In the genomic region with DNA sequence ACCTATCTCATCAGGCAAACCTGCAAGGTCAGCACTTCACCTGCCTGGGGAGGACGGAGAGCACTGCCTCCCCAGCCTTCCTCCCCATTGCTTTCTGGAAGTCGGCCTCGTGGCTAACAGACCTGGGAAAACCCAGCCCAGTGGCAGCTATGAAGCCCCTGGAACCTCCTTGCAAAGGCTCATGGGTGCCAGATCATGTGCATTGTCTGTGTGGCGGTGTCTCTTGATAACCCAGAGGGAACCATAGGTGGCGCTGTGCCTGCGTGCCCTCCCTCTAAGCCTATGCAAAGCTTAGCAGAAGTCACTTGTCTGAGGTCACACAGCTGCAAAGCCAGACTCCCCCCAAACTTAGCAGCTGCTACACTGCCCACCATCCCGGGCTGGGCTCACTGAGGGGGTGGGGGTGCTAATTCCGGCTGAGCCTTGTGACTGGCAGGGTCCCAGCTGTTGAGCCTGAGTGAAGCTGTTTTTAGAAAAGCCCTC, we compare ENCODE assay signal across 8 mouse cellular contexts. TPM values are rescaled to one million over a fixed set of nuclear protein-coding genes. Genes with fewer than 3 reads are reported as not detected.
DNase-seq lines count a peak whose midpoint lies in the region; ATAC-seq lines count a peak whose summit lies in the region.

No protein-coding gene starts in this region.

- H3K9me3 ChIP-seq in forebrain, embryonic 14.5 days (replicated peaks; ENCODE audit: control insufficient read depth, low read length) = no peaks in the 10 kb centered on the region
- no peaks in the 10 kb centered on the region for H3K9me3 ChIP-seq in neural tube, embryonic 14.5 days (ENCODE audit: control insufficient read depth, low read length)

- ATAC-seq in forebrain, embryonic 14.5 days = peak; percentile 64
- ATAC-seq in neural tube, embryonic 14.5 days (ENCODE audit: low read depth) = peak; percentile 41; the same call in 1 of the 2 replicates

- peak; percentile 88 for DNase-seq in CD4-positive, CD25-positive, alpha-beta regulatory T cell, adult 2 months (ENCODE audit: low read depth, low spot score)
- DNase-seq in adrenal gland, postnatal 10 days = peak; percentile 80
- DNase-seq in forebrain, embryonic 14.5 days (ENCODE audit: low spot score) = peak; percentile 71
- DNase-seq in heart, postnatal 14 days = peak; percentile 72 to 79
- peak; percentile 27 to 72 for DNase-seq in layer of hippocampus, adult 18-20 months (ENCODE audit: low spot score in 2 of 2)
- DNase-seq in lung, adult 18-20 months = peak; percentile 72 to 73
- DNase-seq in thymus, postnatal 0 days (ENCODE audit: low spot score) = peak; percentile 95

- intact Hi-C loops in heart, postnatal 14 days (cut with DNase I) = no loop called here

- WGBS in forebrain, embryonic 14.5 days = 11% methylated on average over 8 of the region's 8 CpGs
- 14% methylated on average over 8 of the region's 8 CpGs for WGBS in neural tube, embryonic 14.5 days

- peaks cover 19% of the 10 kb centered on the region for H3K27me3 ChIP-seq in forebrain, embryonic 14.5 days (replicated peaks; ENCODE audit: control insufficient read depth, insufficient read depth, low read length)
- H3K27me3 ChIP-seq in neural tube, embryonic 14.5 days (ENCODE audit: control insufficient read depth, insufficient read depth, low read length) = peaks cover 8% of the 10 kb centered on the region; the same call in 1 of the 2 replicates

- no peak overlapping the region for H3K9ac ChIP-seq in forebrain, embryonic 14.5 days (ENCODE audit: low read length)
- no peak overlapping the region for H3K9ac ChIP-seq in neural tube, embryonic 14.5 days (replicated peaks; ENCODE audit: low read depth, low read length)

- H3K27ac ChIP-seq in forebrain, embryonic 14.5 days (ENCODE audit: low read depth, low read length) = no peak overlapping the region
- H3K27ac ChIP-seq in neural tube, embryonic 14.5 days (ENCODE audit: low read depth, low read length) = no peak overlapping the region

- no peak overlapping the region for H3K4me2 ChIP-seq in forebrain, embryonic 14.5 days (ENCODE audit: low read length)
- no peak overlapping the region for H3K4me2 ChIP-seq in neural tube, embryonic 14.5 days (ENCODE audit: low read depth, low read length)

- H3K4me3 ChIP-seq in forebrain, embryonic 14.5 days (ENCODE audit: low read depth, low read length) = no peak overlapping the region
- no peak overlapping the region for H3K4me3 ChIP-seq in neural tube, embryonic 14.5 days (ENCODE audit: low read depth, low read length)

- H3K4me1 ChIP-seq in forebrain, embryonic 14.5 days (ENCODE audit: control insufficient read depth, insufficient read depth, low read length) = peaks cover 8% of the 10 kb centered on the region; the same call in 1 of the 2 replicates
- H3K4me1 ChIP-seq in neural tube, embryonic 14.5 days (ENCODE audit: control insufficient read depth, insufficient read depth, low read length) = no peaks in the 10 kb centered on the region

- no peaks in the 10 kb centered on the region for H3K36me3 ChIP-seq in forebrain, embryonic 14.5 days (ENCODE audit: control insufficient read depth, insufficient read depth, low read length)
- H3K36me3 ChIP-seq in neural tube, embryonic 14.5 days (ENCODE audit: control insufficient read depth, insufficient read depth, low read length) = no peaks in the 10 kb centered on the region

RNA-seq across cellular contexts. Expression of gene Adssl1, which starts 1.9 kb away (rescaled TPM):
- 10 to 100 TPM; 42.9 to 72.4 TPM for total RNA-seq in adrenal gland, postnatal 10 days (2021)
- polyA plus RNA-seq in forebrain, embryonic 14.5 days (2014; fragmentation: Nextera tagmentation; extraction: Ambion mirVana) = 2.0 and 2.1 TPM in 2 replicates
- total RNA-seq in heart, postnatal 14 days (2021) = 100 to 1,000 TPM; 119 to 129 TPM
- total RNA-seq in layer of hippocampus, adult 18-20 months (2021) = 10 to 100 TPM; 14.3 to 15.7 TPM
- 2.7 and 3.4 TPM in 2 replicates for polyA plus RNA-seq in neural tube, embryonic 14.5 days (2014; fragmentation: Nextera tagmentation; extraction: Ambion mirVana)
- 10.1 and 10.6 TPM in 2 replicates for polyA plus RNA-seq in thymus, postnatal 0 days (2015; fragmentation: Nextera tagmentation; extraction: Ambion mirVana)

RNA-seq across cellular contexts. Expression of gene Siva1, which starts 26.5 kb away (rescaled TPM):
- 10 to 100 TPM; 35.9 to 46.7 TPM for total RNA-seq in adrenal gland, postnatal 10 days (2021)
- polyA plus RNA-seq in forebrain, embryonic 14.5 days (2014; fragmentation: Nextera tagmentation; extraction: Ambion mirVana) = 94.1 and 155 TPM in 2 replicates
- 10 to 100 TPM; 25.4 to 30.9 TPM for total RNA-seq in heart, postnatal 14 days (2021)
- total RNA-seq in layer of hippocampus, adult 18-20 months (2021) = 10 to 100 TPM; 23.4 TPM
- polyA plus RNA-seq in neural tube, embryonic 14.5 days (2014; fragmentation: Nextera tagmentation; extraction: Ambion mirVana) = 44.7 and 46.8 TPM in 2 replicates
- 174 and 203 TPM in 2 replicates for polyA plus RNA-seq in thymus, postnatal 0 days (2015; fragmentation: Nextera tagmentation; extraction: Ambion mirVana)

RNA-seq across cellular contexts. Expression of gene Inf2, which starts 29.4 kb away (rescaled TPM):
- 10 to 100 TPM; 21.7 to 25.4 TPM for total RNA-seq in adrenal gland, postnatal 10 days (2021)
- 2.6 and 2.9 TPM in 2 replicates for polyA plus RNA-seq in forebrain, embryonic 14.5 days (2014; fragmentation: Nextera tagmentation; extraction: Ambion mirVana)
- 10 to 100 TPM; 19.8 to 21.5 TPM for total RNA-seq in heart, postnatal 14 days (2021)
- 100 to 1,000 TPM; 105 to 111 TPM for total RNA-seq in layer of hippocampus, adult 18-20 months (2021)
- polyA plus RNA-seq in neural tube, embryonic 14.5 days (2014; fragmentation: Nextera tagmentation; extraction: Ambion mirVana) = 0.20 and 2.1 TPM in 2 replicates
- 2.2 and 3.1 TPM in 2 replicates for polyA plus RNA-seq in thymus, postnatal 0 days (2015; fragmentation: Nextera tagmentation; extraction: Ambion mirVana)

RNA-seq across cellular contexts. Expression of gene Akt1, which starts 56.7 kb away (rescaled TPM):
- 100 to 1,000 TPM; 210 to 252 TPM for total RNA-seq in adrenal gland, postnatal 10 days (2021)
- 61.7 and 65.4 TPM in 2 replicates for polyA plus RNA-seq in forebrain, embryonic 14.5 days (2014; fragmentation: Nextera tagmentation; extraction: Ambion mirVana)
- 100 to 1,000 TPM; 217 to 237 TPM for total RNA-seq in heart, postnatal 14 days (2021)
- 100 to 1,000 TPM; 169 to 170 TPM for total RNA-seq in layer of hippocampus, adult 18-20 months (2021)
- polyA plus RNA-seq in neural tube, embryonic 14.5 days (2014; fragmentation: Nextera tagmentation; extraction: Ambion mirVana) = 57.9 and 59.2 TPM in 2 replicates
- polyA plus RNA-seq in thymus, postnatal 0 days (2015; fragmentation: Nextera tagmentation; extraction: Ambion mirVana) = 60.8 and 80.4 TPM in 2 replicates

Comparison
In these comparisons a context has a peak if more than half of its experiments do, and no peak if none do; other contexts are left out.
1. RNA of gene Inf2, which starts 29.4 kb away (total RNA-seq): 105 to 111 TPM in layer of hippocampus, adult 18-20 months; 21.7 to 25.4 TPM in adrenal gland, postnatal 10 days and 19.8 to 21.5 TPM in heart, postnatal 14 days; every median in the first group is over 4 times any median in the second.
2. Peak in every context shown above with its lines, with median percentiles within 50 percentile points of each other: DNase-seq.